Mouse (Mus musculus) right cerebral cortex, adult 18-20 months (tissue): ENCODE results near the gene Mapre1.
"Not testable (repeated sequence)": the region's sequence is repeated elsewhere in the genome, so short reads cannot be mapped to it uniquely, and the experiment has no call there.

ENCODE experiments used
- DNase-seq: peaks from one replicate; pipeline ENCODE4 v3.0.0; 2022; ENCODE audit warnings: mixed read lengths

The Mapre1 gene

DNA sequence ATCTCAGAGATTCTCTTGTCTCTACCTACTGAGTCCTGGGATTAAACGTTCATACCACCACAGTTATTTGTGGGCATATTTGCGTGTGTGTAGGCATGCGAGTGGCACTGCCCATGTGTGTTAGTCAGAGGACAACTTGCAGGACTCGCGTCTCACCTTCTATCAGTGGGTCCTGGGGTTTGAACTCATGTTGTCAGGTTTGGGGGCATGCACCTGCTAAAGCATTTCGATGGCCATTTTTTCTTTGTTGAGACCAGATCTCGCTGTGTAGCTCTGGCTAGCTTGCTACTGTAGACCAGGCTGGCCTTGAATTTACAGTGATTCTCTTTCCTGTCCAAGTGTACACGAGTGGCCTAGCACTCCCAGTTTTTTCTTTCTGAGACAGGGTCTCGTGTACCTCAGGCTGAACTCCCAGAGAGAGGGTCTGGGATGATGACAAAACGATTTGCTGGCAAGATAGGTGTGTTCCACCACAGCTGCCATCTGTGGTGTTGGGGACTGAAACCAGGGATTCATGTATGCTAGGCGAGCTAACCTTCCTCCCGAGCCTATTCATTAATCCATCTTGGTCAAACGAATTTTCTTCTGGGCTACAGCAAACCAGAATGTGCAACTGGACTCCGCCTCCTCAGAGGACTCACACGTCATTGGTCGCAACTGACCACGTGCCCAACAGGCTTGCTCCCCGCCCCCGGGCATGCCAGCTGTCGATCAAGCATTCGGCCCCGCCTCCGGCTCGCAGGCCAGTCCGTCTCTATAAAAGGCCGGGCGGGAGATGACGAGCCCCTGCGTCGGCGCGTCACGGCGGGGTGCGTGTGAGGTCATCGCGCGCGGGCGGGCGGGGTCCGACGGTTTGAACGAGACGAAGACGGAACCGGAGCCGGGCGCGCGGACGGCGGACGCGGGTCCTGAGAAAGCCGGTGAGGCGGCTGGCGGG lies at the start of gene Mapre1:
TSS of gene Mapre1 (plus strand) at position 775 of the 937 bp plus-strand sequence.
- peak; percentile 100 for DNase-seq

DNA sequence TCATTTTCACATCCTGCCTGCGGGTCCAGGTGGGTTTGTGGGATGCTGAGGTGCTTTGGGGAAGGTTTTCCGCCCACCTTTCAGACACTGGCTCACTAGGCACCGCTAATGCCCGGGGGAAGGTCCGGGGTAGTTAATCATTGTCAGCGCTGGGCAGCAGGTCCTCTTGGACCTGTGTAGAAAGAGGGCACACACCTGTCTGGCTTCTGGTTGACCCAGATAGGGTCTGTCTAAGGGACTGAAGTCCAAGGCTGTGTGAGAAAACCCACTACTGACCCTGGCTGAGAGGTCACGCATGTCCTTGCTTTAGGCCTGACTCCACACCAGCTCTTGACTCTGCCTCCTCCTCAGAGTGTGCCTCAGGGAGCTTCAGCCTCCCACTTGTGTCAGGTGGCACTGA lies 47.7 kb upstream of the Mapre1 start:
- not testable (repeated sequence) for DNase-seq

DNA sequence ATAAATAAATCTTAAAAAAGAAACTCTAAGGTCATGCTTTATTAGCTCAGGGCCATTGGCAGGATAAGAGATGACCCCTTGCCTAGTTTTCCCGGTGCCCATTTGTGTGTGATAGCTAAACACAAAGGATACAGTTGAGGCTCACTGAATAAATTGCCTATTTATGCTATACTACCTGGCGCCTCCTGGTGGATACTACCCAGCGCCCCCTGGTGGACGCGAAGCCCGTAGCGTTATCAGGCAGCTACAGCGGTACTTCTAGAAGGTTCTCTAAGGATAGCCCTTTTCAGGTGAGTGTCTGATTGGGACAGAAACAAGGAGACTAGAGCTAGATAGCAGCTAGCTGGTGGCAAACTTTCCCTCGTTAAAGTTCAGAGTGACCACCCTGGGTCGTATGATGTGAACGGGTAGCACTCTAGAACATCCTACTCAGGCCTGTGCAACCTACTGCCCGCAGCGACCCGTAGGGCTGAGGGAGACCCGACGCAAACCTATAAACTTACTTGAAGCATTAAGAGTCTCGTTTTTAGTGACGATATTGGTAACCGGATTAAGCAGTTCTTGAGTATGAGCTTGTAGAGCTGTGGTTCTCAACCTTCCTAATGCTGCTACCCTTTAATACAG lies 46.5 kb upstream of the Mapre1 start:
- DNase-seq: no peak

DNA sequence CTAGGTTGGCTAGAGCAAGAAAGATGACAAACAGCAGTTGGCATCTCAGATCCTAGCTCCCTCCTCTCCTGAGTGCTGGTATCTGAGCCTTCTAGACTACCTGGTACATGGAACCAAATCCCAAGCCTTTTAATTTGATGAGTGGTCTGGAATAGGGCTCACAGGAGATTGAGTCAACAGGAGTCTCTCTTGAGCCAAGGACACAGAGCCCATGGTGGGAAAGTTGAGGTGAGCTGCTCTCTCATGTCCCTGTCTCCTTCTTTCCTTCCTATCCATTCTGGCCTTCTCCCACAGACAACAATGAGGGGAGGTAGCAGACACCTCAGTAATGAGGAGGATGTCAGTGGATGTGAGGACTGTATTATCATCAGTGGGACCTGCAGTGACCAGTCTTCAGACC lies 44.7 kb upstream of the Mapre1 start, which contains the start of gene Dnmt3c:
TSS of gene Dnmt3c (plus strand) at position 301 of the 400 bp plus-strand sequence.
- no peak for DNase-seq

DNA sequence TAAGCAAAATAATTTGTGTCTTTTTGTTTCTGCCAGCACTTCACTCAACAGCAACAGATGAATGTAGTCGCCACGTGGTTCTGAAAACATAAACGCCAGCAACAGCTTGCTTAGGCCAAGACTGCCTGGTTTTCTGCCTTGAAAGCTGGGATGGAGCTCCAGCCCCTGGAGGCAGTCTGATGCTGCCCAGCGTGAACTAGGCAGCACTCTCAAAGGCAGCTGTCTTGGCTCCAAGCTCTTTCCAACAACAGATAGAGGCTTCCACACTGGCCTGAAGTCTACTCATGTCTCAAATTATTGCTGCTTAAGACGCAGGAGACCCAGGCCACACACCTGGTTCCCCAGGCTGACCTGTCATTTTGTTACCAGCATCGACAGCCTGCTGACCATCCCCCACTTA lies 37.7 kb upstream of the Mapre1 start:
- DNase-seq: no peak

DNA sequence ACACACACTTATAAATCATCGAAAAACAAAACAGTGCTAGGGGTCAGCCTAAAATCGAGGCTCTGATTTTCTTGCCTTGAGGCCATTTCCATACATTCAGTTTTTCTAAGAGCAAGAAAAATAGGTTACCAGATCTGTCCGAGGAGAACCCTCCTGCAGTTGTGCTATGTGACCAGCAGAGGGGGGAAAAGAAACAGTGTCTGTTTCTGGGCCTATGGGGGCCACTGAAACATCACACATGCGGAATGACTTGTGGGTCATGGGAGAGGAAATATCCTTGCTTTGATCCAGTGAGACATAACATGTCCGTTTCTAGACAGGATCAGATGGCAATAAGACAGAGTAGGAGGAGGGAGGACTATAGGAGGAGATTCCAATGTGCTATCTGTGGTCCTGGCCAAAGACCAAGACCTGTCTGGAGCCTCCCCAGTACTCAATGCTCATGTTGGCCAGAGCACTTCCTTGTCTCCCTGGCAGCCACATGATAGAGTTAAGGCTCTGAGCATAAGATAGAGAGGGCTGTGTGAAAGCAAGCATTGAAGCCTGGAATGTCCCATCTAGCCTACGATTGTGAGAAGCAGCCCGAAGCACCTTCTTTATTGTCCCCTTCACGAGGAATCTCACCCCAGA lies 30.3 kb upstream of the Mapre1 start:
- DNase-seq: peak; percentile 2

DNA sequence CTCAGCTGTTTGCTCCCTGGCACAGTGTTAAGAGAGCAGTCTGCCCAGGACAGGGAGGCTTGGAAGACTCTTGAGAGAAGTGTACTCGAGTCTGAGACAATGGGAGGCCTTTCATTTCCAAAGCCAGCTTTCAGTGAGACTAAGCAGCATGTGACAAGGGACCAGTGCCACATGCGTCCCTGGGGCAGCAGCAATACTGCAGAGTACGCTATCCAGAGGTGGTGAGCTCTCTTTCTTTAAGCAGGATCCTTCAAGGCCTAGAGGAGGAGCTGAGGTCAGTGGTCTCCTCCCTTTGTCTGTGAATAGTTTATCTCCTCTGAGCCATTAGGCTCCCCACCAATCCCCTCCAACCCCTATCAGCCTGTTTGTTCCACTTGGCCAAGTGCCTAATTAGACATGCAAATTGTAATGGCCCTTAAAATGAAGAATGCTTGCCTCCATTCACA lies 28.4 kb upstream of the Mapre1 start:
- peak; percentile 28 for DNase-seq

DNA sequence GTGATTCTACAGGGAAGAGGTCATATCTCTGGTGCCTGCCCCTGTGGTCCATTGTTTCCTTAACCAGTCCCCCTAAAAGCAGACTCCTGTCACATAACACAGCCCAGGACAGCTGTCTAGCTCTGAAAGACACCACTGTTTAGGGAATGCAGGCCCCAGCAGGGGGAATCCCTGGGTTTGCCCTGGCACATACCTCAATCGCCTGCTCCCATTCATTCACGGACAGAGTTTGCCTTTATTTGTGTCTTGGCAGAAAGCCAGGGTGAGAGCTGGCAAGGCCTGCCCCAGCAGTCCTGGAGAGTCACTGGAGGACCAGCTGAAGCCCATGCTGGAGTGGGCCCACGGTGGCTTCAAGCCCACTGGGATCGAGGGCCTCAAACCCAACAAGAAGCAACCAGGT lies 27.8 kb upstream of the Mapre1 start:
- DNase-seq: peak; percentile 64

DNA sequence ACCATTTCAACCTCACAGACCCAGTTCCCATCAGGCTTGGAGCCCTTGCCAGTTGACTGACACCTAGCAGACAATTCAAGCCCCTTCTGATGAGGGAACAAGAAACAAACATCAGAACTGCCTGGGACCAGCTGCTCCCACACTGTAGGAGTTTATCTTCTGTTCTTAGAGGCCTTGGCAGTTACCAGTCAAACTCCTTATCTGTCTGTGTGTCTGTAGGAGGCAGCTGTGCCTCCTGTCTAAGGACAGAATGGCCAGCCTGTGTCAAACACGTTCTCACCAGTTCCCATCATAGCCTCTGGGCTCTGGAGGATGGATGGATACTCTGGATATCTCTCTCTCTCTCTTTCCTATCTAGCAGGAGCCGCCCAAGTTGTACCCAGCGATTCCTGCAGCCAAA lies 23.2 kb upstream of the Mapre1 start:
- not testable (repeated sequence) for DNase-seq

DNA sequence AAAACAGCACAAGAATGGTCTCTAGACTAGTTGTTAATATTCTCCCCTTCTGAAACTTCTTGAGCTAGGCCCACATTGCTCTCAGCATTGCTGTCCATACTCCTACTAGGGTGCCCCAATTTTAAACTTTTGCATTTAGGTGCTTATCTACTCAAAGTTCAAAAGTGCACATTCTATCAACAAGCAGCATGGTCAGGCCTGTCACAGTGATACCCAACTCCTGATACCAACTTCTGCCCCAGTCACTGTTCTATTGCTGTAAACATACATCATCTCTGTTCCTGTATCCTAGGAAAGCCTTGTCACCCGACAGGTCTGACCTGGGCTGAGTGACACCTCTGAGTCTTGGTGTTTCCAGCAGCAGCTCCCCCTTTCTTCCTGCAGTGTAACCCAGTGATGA lies 18.0 kb upstream of the Mapre1 start:
- DNase-seq: no peak

DNA sequence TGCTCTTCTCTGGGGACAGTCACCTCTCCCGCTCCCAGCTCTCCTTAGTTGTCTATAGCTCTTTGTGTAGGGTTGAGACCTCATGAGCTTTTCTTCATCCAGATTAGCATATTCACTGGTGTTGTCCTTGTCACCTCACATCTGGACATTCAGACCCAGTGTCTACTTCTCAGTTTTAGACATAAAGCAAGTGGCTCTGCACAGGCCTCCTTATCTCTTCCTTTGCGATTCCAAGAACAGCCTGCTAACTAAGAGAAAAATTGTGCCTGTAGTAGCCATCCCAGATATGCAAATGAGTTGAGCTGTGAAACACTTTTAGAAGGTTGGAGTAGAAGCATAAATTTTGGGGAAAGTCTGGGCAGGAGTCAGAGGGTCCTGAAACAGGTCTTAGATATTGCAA lies 16.6 kb upstream of the Mapre1 start:
- DNase-seq: no peak

DNA sequence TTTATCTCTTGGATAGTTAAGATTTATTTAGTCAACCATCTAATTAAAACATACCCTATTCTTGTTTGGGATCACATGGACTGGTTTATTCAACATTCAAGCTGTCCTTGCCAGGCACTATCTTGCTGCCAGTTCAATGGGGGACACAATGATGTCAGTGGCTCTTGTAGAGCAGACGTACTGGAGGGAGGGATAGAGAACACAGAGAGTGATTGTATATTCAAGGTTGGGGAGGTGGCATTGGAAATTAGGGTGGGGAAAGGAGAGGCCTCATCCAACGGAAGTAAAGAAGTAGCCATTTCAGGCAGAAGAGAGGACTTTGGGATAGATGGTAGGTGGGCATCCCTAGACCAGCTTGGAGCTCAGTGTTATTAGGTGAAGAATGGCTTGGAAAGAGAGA lies 16.2 kb upstream of the Mapre1 start:
- DNase-seq: no peak

DNA sequence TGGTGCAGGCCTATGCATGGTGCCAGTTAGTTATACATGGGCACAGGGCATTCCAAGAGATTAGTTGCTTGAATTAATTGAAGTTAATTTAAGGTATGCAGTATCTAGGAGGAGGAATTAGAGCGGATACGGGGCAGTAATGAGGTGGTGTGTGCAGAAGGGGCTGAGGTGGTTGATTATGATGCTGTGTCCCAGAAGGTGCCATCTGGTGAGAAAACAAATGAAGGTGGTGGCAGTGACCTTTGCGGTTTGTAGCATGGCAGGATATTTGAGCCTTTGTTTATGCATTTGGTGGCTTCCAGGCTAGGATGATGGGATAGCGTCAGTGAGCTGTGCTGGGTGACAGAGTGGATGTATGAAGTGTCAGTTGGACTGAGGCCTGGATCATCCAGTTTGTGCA lies 15.8 kb upstream of the Mapre1 start:
- no peak for DNase-seq

DNA sequence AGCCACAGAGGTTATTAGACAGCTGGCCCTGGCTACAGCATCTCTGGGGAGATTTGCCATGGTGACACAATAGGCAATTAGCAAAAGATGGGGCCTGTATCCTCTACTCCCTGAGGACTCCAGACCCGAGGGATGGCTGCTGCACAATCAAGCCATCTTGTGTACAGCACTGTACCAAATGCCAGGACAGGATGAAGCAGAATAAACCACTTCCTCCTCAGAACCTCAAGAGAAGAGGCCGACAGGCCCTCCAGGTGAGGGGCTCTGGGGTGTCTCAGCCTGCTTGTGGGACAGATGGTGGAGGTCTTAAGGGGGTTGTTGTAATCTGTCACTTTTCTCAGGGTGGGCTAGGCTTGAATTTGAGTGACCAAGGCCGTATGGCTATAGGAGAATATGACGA lies 7.0 kb upstream of the Mapre1 start:
- no peak for DNase-seq

DNA sequence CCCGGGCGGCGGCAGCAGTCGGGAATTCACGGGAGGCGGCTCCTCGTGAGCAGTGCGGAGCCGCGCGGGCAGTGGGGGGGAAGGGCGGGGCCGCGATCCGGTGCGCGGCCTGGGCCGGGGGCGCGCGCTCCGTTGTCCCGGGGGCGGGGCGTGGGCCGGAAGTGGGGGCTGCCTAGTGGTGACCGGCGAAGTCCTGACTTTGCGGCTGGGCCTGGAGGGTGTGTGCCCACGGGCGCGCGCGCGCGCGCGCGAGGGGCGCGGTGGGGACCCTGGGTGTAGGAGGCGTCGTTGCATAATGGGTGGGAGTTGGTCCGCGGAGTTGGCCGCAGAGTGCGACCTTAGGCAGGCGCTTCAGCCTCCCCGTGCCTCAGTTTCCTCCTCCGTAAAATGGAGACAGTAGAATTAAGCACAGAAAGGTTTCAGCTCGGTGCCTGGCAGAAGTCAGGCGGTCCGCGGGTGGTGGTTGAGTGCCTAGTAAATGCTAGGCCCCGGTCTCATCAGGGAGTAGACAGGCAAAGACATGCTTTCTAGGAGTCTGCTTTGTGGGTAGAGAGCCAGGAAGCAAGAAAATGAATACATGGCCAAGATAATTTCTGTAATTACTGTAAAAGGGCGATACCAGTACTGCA lies 477 bp downstream of the Mapre1 start:
- DNase-seq: no peak

DNA sequence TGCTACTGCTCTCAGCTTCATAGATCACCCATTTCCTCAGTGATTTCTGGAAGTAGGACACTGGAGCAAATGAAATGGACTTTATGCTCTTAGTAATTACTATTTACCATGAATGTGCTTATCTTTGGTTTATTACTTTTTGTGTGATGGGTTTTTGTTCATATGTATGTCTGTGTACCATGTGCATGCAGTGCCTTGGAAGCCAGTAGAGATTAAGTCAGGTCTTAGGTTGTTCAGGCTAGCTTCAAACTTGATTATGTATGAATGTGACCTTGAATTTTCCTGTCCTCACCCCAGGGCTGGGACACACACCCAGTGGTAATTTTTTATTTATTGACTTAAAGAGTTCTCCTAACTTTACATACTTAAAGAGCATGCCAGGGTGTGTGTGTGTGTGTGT lies 6.9 kb downstream of the Mapre1 start:
- DNase-seq: no peak

DNA sequence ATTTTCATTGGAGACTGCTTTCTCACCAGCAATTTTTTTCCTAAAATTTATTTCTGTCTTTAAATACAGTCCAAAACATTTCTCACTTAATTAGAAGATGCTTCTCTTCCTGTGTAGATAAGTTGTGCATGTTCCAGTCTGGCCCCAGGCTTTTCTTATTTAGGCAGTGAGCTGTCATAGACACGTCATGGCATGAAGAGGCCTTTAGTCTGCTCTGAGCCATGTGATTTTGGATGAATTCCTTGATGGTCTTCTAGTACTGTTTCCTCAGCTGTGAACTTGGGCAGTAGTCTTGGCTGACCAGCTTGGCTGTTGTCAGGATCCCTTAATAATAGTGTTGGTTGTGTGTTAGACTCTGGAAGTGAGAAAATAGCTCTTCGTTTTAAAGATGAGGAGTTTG lies 9.3 kb downstream of the Mapre1 start:
- DNase-seq: no peak

DNA sequence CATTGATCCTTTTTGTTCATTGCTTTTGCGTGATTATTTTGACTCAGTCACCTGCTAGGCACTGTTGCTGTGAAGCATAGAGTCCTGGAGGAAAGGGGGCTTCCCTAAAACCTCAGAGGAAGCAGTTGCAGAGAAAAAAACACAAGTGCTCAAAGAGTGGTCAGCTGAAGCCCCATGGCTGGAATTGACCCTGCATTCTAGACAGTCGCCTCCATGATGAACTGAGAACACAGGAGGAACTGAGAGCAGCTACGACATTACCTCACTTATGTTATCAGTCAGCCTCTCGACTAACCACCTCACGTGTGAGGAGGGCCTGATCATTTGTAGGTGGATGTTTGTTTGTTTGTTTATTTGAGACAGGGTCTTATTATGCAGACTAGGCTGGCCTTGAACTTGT lies 21.0 kb downstream of the Mapre1 start:
- DNase-seq: no peak

DNA sequence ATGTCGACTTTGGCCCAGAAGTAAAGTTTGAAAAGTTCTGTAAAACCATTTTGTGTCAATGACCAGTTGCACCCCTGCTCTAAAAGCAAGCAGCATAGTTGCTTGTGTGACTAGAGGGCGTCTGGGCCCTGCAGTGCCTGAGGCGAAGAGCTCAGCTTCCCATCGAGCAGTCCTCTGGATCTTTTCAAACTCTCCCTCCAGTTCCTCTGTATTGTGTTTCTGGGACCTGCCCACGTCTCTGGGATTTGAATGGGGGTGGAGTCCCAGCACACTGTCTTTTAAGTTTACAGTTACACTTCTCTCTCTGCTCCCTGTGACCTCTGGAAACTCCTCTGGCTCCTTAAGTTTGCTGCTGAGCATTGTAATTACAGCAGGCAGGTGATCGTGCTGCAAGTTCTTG lies 26.4 kb downstream of the Mapre1 start:
- DNase-seq: no peak

DNA sequence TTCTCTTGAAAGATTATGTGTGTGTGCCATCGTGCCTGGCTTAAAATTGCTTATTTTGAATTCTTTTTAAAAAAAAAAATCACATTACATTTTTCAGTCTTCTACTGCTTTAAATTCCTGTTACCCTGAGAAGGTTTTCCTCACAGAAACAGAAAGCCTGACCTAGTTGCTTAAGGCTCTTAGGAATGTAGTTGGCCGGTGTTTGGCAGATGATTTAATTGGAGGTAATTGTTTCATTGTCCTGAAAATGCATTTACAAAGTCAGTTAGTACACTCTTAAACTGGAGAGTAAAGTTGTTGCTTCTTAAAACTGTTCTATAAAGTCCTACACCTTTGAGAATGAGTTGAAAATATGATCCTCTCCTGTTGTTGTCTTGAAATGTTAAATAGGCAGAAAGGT lies 27.8 kb downstream of the Mapre1 start:
- no peak for DNase-seq

DNA sequence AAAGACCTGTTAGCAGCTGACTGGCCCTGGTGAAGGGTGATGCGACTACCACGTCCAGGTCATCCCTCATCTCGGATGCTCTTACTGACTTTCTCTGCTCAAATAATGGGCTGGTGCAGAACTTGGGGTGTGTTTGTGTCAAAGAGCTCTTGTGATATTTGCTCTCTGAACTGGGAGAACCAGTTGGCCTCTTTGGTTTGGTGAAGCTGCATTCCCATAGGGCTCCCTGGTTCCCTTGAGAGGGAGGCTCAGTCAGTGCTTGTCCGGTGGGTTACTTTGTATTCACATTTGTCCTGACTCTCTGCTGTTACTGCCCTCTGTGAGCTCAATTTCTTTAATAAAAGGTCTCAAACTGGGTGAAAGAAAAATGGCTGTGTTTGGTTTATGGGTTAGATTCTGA lies 31.9 kb downstream of the Mapre1 start:
- no peak for DNase-seq

DNA sequence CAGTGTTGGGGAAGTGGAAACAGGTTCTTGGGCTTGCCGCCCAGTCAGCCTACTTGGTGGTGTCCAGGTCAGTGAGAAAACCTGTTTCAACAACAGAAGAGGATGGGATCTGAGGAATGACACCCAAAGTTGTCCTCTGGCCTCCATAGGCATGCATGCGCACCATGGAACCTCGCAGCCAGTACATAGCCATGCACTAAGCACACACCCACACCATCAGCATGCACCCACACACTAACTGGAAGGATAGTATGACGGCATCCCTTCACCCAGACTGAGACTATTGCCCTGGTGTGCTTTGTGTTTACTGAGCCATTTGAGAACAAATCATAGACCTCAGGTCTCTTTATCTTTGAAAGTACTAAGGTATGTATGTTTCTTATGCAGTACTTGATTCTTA lies 34.4 kb downstream of the Mapre1 start:
- DNase-seq: no peak

DNA sequence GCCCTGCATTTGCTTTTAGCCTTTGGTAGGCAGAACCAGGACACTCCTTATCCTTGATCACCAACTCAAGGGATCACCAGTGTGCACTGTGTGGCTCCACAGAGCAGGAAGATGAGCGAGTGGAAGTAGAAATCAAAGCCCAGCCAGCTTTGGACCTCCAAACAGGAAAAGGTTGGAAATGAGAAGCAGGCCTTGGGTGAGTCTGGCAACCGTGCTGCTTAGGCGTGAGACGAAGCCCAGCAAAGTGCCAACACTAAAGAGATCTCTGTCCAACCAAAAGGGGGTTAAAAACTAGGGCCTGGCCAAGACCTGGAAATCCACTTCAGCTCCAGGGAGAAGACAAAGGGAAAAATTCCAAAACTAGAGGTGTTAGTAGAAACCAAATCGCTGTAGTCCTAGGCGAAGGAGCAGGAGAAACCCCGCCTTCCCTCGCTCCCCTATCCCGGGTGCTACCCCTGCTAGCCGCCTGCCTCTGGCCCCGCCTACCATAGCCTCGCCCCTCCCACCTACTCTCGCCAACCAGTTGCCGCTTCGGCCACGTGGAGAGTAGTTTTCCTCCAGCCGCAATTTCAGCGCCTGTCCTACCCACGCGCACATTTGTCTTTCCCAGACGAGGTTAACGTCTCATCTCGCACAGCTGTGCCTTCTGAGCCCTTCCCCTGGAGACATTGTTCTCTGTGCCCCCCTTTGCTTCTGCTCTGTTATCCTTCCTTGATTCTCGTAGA lies 37.7 kb downstream of the Mapre1 start:
- DNase-seq: peak; percentile 57
